Mouse (Mus musculus): ENCODE results near the gene Tmem120b. TPM values are rescaled to one million over a fixed set of nuclear protein-coding genes. Genes with fewer than 3 reads are reported as not detected.

The Tmem120b gene
- total and polyA plus RNA-seq, 3 experiments, result 19.0 to 33.2 (median 32.0) TPM

GRCm38 (mm10) chr5:123128426-123129169, 60.4 kb downstream of the Tmem120b start:
- no peak for DNase-seq

- DNase-seq, result no peak
These were observed 61.0 kb downstream of the Tmem120b start for GRCm38 (mm10) chr5:123129170-123129757.

- DNase-seq, result no peak
These were observed 62.0 kb downstream of the Tmem120b start for GRCm38 (mm10) chr5:123130030-123130813.

GRCm38 (mm10) chr5:123130814-123131148, 62.6 kb downstream of the Tmem120b start:
- no peak for DNase-seq

- peak; percentile 90 for DNase-seq
These were observed 64.3 kb downstream of the Tmem120b start, which contains the start of gene Rhof for GRCm38 (mm10) chr5:123132308-123133071. Gene Rhof (minus strand): TSS chr5:123132692.

- DNase-seq, result peak; percentile 91
These were observed 65.0 kb downstream of the Tmem120b start for GRCm38 (mm10) chr5:123133083-123133783.

GRCm38 (mm10) chr5:123133784-123134143, 65.5 kb downstream of the Tmem120b start:
- DNase-seq, result no peak

GRCm38 (mm10) chr5:123134186-123134874, 66.1 kb downstream of the Tmem120b start:
- DNase-seq, result peak; percentile 75

- no peak for DNase-seq
These were observed 66.7 kb downstream of the Tmem120b start for GRCm38 (mm10) chr5:123134875-123135382.

GRCm38 (mm10) chr5:123135471-123136360, 67.5 kb downstream of the Tmem120b start:
- peak; percentile 98 for DNase-seq

- peak; percentile 96 for DNase-seq
These were observed 68.3 kb downstream of the Tmem120b start for GRCm38 (mm10) chr5:123136361-123137043.

GRCm38 (mm10) chr5:123137044-123137909, 69.1 kb downstream of the Tmem120b start:
- peak; percentile 92 for DNase-seq

- no peak for DNase-seq
These were observed 69.7 kb downstream of the Tmem120b start for GRCm38 (mm10) chr5:123137910-123138229.

- peak; percentile 94 for DNase-seq
These were observed 70.2 kb downstream of the Tmem120b start for GRCm38 (mm10) chr5:123138230-123138911.

- peak; percentile 91 for DNase-seq
These were observed 70.9 kb downstream of the Tmem120b start for GRCm38 (mm10) chr5:123138953-123139721.
